Mouse (Mus musculus): Measurements from ENCODE around the gene Prm3.

The Prm3 gene

GRCm38 (mm10) chr16:10790702-10791101, at the start of gene Prm3:
Gene Prm3, minus strand, starts transcription at chr16:10790914.
- DNase-seq (ENCODE audit: low read depth, low spot score), result no peak

- no peak for DNase-seq (ENCODE audit: low read depth, low spot score)
Measured at GRCm38 (mm10) chr16:10840018-10840417, 49.3 kb upstream of the Prm3 start.

- DNase-seq (ENCODE audit: low read depth, low spot score), result no peak
Measured at GRCm38 (mm10) chr16:10838487-10839245, 48.0 kb upstream of the Prm3 start.

- no peak for DNase-seq (ENCODE audit: low read depth, low spot score)
Measured at GRCm38 (mm10) chr16:10837903-10838302, 47.2 kb upstream of the Prm3 start.

DNA sequence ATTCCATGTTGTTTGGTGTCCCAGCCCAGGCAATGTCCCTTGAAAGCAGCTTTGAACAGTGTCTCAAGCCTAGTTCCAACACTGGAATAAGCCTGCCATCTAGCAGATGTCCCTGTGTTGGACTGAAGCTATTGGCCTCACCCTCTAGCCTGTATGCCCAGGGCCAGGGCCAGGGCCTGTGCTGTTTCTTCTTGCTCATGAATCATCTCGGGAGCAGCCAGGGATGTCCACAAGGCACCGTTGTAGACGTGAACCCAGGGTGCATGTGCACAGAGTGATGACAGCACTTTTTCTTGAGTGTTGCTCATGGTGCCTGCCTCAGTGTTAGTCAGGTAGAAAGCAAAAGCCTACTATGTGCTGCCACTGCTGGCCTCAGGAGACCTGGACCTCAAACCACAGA, 46.5 kb upstream of the Prm3 start:
- no peak for DNase-seq (ENCODE audit: low read depth, low spot score)

DNA sequence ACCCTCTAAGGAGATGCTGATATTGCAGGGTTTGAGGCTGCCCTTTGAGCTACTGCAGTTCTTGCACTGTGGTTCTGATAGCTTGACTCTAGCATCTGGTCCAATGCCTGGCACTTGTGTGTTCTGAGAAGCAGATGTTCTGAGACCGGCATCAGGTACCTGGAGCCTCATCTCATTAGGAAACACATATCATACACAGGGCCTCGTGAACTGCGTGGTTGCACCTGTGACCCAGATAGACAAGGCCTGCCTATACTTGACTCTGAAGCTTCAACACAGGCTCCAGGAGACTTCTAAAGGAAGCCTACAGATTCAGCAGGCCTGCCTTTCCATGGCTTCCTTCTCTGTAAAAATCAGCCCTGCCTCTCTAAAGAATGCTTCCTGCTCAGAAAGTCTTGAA, 45.7 kb upstream of the Prm3 start:
- no peak for DNase-seq (ENCODE audit: low read depth, low spot score)

- peak; percentile 55 for DNase-seq (ENCODE audit: low read depth, low spot score)
Measured at GRCm38 (mm10) chr16:10834911-10835587, 44.3 kb upstream of the Prm3 start, which contains the start of gene Rmi2. Gene Rmi2, plus strand, starts transcription at chr16:10835059.

DNA sequence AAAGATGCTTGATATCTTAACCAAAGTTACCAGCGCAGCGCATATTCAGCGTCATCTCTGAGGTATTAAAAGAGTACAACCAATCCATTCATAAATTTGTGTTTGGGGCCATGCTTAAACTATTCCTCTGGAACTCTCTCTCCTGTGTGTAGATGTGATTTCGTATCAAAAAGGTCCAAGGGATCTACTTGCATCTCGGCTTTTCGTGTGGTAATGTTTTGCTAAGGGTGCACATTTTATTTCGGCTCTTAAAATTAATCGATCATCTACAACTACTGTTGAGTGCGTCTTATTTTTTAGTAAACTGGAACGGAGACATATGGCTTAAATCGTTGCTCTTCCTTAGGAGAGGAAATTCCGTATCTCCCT, 43.8 kb upstream of the Prm3 start:
- no peak for DNase-seq (ENCODE audit: low read depth, low spot score)

GRCm38 (mm10) chr16:10828461-10828805, 37.7 kb upstream of the Prm3 start:
- no peak for DNase-seq (ENCODE audit: low read depth, low spot score)

DNA sequence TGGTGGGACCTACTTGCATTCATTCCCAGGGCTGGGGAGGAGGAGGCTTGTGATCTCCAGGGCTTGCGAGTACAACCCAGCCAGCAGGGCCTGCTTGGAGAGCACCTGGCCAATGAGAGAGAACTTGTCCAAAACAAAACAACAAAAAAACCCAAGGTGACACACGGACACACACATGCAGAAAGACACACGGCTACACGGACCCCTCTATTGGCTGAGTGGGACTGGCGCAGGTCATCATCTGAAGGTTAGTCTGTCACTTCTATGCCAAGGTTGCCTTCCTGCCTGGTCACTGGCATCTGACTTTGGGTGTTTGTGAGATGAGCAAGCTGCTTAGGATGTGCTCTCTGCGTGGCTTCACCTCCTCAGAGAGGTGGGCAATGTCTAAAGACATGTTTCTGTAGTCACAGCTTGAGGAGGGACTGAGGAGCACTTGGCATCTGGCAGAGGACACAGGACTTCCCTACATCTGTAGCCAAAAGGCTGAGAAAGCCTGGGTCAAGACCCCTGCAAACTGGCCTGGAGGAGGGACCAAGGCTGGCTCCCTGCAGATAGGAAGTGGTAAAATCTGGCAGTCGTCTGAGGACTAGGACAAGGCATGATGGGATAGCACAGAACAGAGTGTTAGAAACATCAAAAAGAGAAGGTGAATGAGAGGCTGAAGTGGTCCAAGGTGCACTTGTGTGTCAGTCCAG, 37.2 kb upstream of the Prm3 start:
- no peak for DNase-seq (ENCODE audit: low read depth, low spot score)

DNA sequence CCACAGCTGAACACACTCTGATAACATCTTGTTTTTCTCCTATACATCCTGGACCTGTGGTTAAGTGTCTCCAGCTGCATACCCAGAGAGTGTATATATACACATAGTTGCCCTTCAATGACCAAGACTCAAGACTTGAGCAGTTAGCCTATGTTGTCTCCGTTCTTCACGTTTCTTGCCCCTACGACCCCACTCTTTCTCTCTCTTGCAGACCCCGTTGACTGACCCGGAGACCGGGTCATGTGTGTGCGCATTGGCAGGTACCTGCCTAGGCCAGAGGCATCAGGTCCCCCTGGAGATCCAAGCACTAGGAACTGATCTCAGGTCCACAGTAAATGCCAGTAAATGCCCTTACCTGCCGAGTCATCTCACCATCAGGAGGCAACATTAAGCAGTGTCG, 36.6 kb upstream of the Prm3 start:
- no peak for DNase-seq (ENCODE audit: low read depth, low spot score)

DNA sequence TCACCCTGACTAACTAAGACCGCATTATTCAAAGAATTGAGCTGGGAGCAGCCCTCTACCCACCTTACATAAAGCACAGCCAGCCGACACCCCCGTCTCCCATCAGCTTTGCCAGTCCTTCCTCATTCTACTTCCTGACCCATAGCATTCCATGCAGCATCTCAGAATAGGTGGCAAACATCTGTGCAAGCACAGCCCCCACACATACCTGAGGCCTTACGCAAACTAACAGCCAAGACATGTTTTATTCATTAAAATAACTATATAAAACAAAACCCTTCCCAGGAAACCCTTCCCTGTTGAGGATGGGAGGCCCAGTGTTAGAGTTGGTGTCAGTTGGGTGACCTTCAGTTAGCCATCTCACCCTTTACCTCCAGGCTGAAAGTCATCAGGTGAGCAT, 35.1 kb upstream of the Prm3 start:
- DNase-seq (ENCODE audit: low read depth, low spot score), result no peak

GRCm38 (mm10) chr16:10824536-10824935, 33.8 kb upstream of the Prm3 start:
- no peak for DNase-seq (ENCODE audit: low read depth, low spot score)

GRCm38 (mm10) chr16:10821387-10821786, 30.7 kb upstream of the Prm3 start:
- no peak for DNase-seq (ENCODE audit: low read depth, low spot score)

GRCm38 (mm10) chr16:10819966-10820365, 29.3 kb upstream of the Prm3 start:
- DNase-seq (ENCODE audit: low read depth, low spot score), result no peak

GRCm38 (mm10) chr16:10818579-10819135, 27.9 kb upstream of the Prm3 start:
- DNase-seq (ENCODE audit: low read depth, low spot score), result no peak

- DNase-seq (ENCODE audit: low read depth, low spot score), result no peak
Measured at GRCm38 (mm10) chr16:10814864-10815263, 24.1 kb upstream of the Prm3 start.

- DNase-seq (ENCODE audit: low read depth, low spot score), result no peak
Measured at GRCm38 (mm10) chr16:10813726-10814125, 23.0 kb upstream of the Prm3 start.

- DNase-seq (ENCODE audit: low read depth, low spot score), result no peak
Measured at GRCm38 (mm10) chr16:10812865-10813371, 22.2 kb upstream of the Prm3 start, which contains the start of gene Gm11172. Gene Gm11172, plus strand, starts transcription at chr16:10812915.

- DNase-seq (ENCODE audit: low read depth, low spot score), result no peak
Measured at GRCm38 (mm10) chr16:10810376-10810775, 19.7 kb upstream of the Prm3 start.

GRCm38 (mm10) chr16:10805789-10806527, 15.2 kb upstream of the Prm3 start, which contains the start of gene Prm1:
Gene Prm1, minus strand, starts transcription at chr16:10805839.
- DNase-seq (ENCODE audit: low read depth, low spot score), result no peak

Measured in retina, postnatal 7 days (tissue).